Mouse (Mus musculus) midbrain, postnatal 0 days (tissue): ENCODE data around the gene Slc7a6. TPM values are rescaled to one million over a fixed set of nuclear protein-coding genes. Genes with fewer than 3 reads are reported as not detected.
A peak's percentile ranks its signal among the peaks of the same experiment; 100 is the strongest.

Experiments used
- ATAC-seq: fragments of 200-750 bp; cut with Nextera tagmentation; 2 replicates; pipeline ENCODE4 v1.8.0; 2017; ENCODE audit warnings: moderate number of reproducible peaks, mild to moderate bottlenecking, moderate TSS enrichment, moderate library complexity; ENCODE audit not compliant: low FRiP score
- DNase-seq: peaks from one replicate; pipeline ENCODE4 v3.0.0-alpha.2; 2015; ENCODE audit warnings: low spot score
- H3K27ac ChIP-seq: fragments of 300-500 bp; sonication (generic); 2 replicates; pipeline ENCODE4 v1.5.1; 2014; ENCODE audit warnings: low read depth, mild to moderate bottlenecking, low read length, mixed read lengths
- H3K27me3 ChIP-seq: fragments of 300-500 bp; sonication (generic); 2 replicates; pipeline ENCODE4 v1.6.1; 2014; ENCODE audit warnings: low read length, control low read depth, mixed read lengths; ENCODE audit not compliant: insufficient read depth
- H3K36me3 ChIP-seq: fragments of 300-500 bp; sonication (generic); 2 replicates; pipeline ENCODE4 v1.6.1; 2014; ENCODE audit warnings: low read length, control low read depth, mixed read lengths; ENCODE audit not compliant: insufficient read depth
- H3K4me1 ChIP-seq: fragments of 300-500 bp; sonication (generic); 2 replicates; pipeline ENCODE4 v1.6.1; 2014; ENCODE audit warnings: mild to moderate bottlenecking, control low read depth, antibody characterized with exemption, low read length, mixed read lengths; ENCODE audit not compliant: insufficient read depth
- H3K4me2 ChIP-seq: fragments of 300-500 bp; sonication (generic); 2 replicates; pipeline ENCODE4 v1.6.1; 2014; ENCODE audit warnings: low read depth, mild to moderate bottlenecking, low read length, mixed read lengths; ENCODE audit not compliant: poor library complexity, severe bottlenecking
- H3K4me3 ChIP-seq: fragments of 300-500 bp; sonication (generic); 2 replicates; pipeline ENCODE4 v1.5.1; 2014; ENCODE audit warnings: low read depth, mild to moderate bottlenecking, low read length, moderate library complexity
- H3K9ac ChIP-seq: fragments of 300-500 bp; sonication (generic); replicated peaks from 2 replicates; pipeline ENCODE4 v1.6.1; 2014; ENCODE audit warnings: mild to moderate bottlenecking, low read length, moderate library complexity, mixed read lengths; ENCODE audit not compliant: poor library complexity, severe bottlenecking
- H3K9me3 ChIP-seq: fragments of 300-500 bp; sonication (generic); 2 replicates; pipeline ENCODE4 v1.6.1; 2016; ENCODE audit warnings: low read length, control low read depth
- CTCF ChIP-seq: IDR thresholded peaks from 2 replicates; pipeline ENCODE4 v1.5.1; 2016; ENCODE audit warnings: antibody characterized with exemption, mild to moderate bottlenecking
- WGBS: fragments of 180-500 bp; shearing (Covaris S2); extraction: QIAGEN DNeasy Blood & Tissue Kit; methylation state at CpG from one replicate; pipeline ENCODE4 v1.1.7; 2014; 5-methylcytosine and 5-hydroxymethylcytosine counted together
- polyA plus RNA-seq: library from polyadenylated mRNA; unstranded; fragments of >200 nt; fragmentation: Nextera tagmentation; extraction: Ambion mirVana; gene quantifications from 2 replicates; pipeline ENCODE4 v1.2.1, GENCODE M21; 2015
- total RNA-seq: library from RNA; depleted of rRNA; stranded (reverse); fragments of >200 nt; gene quantifications from 2 replicates; pipeline ENCODE4 v1.2.3, GENCODE M21; 2014

Gene Slc7a6
- total and polyA plus RNA-seq, 2 experiments from 2014 or later: 41.7 to 44.3 TPM

GRCm38 (mm10) chr8:106147868-106148565, 20.6 kb upstream of the Slc7a6 start:
- DNase-seq (no peak), ATAC-seq (no peak)
- Histone ChIP-seq H3K27me3 (no peaks in the 10 kb centered on the region), H3K36me3 (no peaks in the 10 kb centered on the region), H3K4me2 (no peak overlapping the region), H3K9ac (no peak overlapping the region), H3K4me1 (peaks cover 9% of the 10 kb centered on the region; the same call in 1 of the 2 replicates), H3K27ac (no peak overlapping the region), H3K4me3 (no peak overlapping the region), H3K9me3 (no peaks in the 10 kb centered on the region)
- TF ChIP-seq CTCF: no peak
- WGBS: 85% methylated on average over 6 of the region's 6 CpGs

- no peaks in the 10 kb centered on the region for H3K36me3 ChIP-seq
- H3K9ac ChIP-seq: no peak overlapping the region
- no peaks in the 10 kb centered on the region for H3K27me3 ChIP-seq
- ATAC-seq (no peak), DNase-seq (no peak)
- no peak overlapping the region for H3K4me3 ChIP-seq
- no peak for TF ChIP-seq CTCF
- H3K4me1 ChIP-seq: peaks cover 9% of the 10 kb centered on the region; the same call in 1 of the 2 replicates
- H3K4me2 ChIP-seq: no peak overlapping the region
- no peaks in the 10 kb centered on the region for H3K9me3 ChIP-seq
- 88% methylated on average over 6 of the region's 6 CpGs for WGBS
- H3K27ac ChIP-seq: no peak overlapping the region
Observed at GRCm38 (mm10) chr8:106149025-106149424, 19.6 kb upstream of the Slc7a6 start.

GRCm38 (mm10) chr8:106149801-106150652, 18.6 kb upstream of the Slc7a6 start, which contains the start of gene Pla2g15:
TSS of gene Pla2g15 (plus strand) at chr8:106150399.
- H3K36me3 ChIP-seq: 0 out of 2 replicates have a peak, but pooled peaks cover 3% of the 10 kb centered on the region

GRCm38 (mm10) chr8:106150653-106151000, 18.0 kb upstream of the Slc7a6 start:
- Histone ChIP-seq H3K4me1 (peaks cover 9% of the 10 kb centered on the region; the same call in 1 of the 2 replicates), H3K4me2 (peak overlapping the region; percentile 63), H3K36me3 (0 out of 2 replicates have a peak, but pooled peaks cover 3% of the 10 kb centered on the region), H3K9me3 (no peaks in the 10 kb centered on the region), H3K9ac (peak overlapping the region; percentile 79), H3K27ac (no peak overlapping the region), H3K27me3 (no peaks in the 10 kb centered on the region), H3K4me3 (peak overlapping the region; percentile 77)
- DNase-seq: no peak
- peak; percentile 6; the same call in 1 of the 2 replicates for ATAC-seq
- WGBS: 21% methylated on average over 8 of the region's 8 CpGs
- TF ChIP-seq CTCF: no peak

More at GRCm38 (mm10) chr8:106149801-106150652, 18.6 kb upstream of the Slc7a6 start, which contains the start of gene Pla2g15:
- Histone ChIP-seq H3K4me2 (peak within 1 kb of the TSS; percentile 63), H3K9ac (peak within 1 kb of the TSS; percentile 79), H3K4me3 (peak within 1 kb of the TSS; percentile 77), H3K27me3 (no peaks in the 10 kb centered on the region), H3K9me3 (no peaks in the 10 kb centered on the region), H3K4me1 (peaks cover 9% of the 10 kb centered on the region; the same call in 1 of the 2 replicates), H3K27ac (no peak within 1 kb of the TSS; the same call in 1 of the 2 replicates)
- TF ChIP-seq CTCF: no peak
- 2% methylated on average over 38 of the region's 38 CpGs for WGBS
- DNase-seq (peak; percentile 95), ATAC-seq (peak; percentile 94)

GRCm38 (mm10) chr8:106151041-106151440, 17.6 kb upstream of the Slc7a6 start:
- TF ChIP-seq CTCF: no peak
- H3K27ac ChIP-seq: no peak overlapping the region
- H3K4me1 ChIP-seq: peaks cover 9% of the 10 kb centered on the region; the same call in 1 of the 2 replicates
- no peak for DNase-seq
- H3K36me3 ChIP-seq: 0 out of 2 replicates have a peak, but pooled peaks cover 3% of the 10 kb centered on the region
- peak overlapping the region; percentile 79 for H3K9ac ChIP-seq
- H3K9me3 ChIP-seq: no peaks in the 10 kb centered on the region
- H3K4me3 ChIP-seq: peak overlapping the region; percentile 77
- no peak for ATAC-seq
- H3K4me2 ChIP-seq: peak overlapping the region; percentile 63
- no peaks in the 10 kb centered on the region for H3K27me3 ChIP-seq
- 84% methylated on average over 9 of the region's 9 CpGs for WGBS
